Mouse (Mus musculus) midbrain, embryonic 11.5 days (tissue): ENCODE measurements around the gene Cpsf2. TPM values are rescaled to one million over a fixed set of nuclear protein-coding genes. Genes with fewer than 3 reads are reported as not detected.
A peak's percentile ranks its signal among the peaks of the same experiment; 100 is the strongest.

Experiments
- ATAC-seq: fragments of 200-750 bp; cut with Nextera tagmentation; 2 replicates; pipeline ENCODE4 v1.8.0; 2017; ENCODE audit warnings: moderate TSS enrichment, moderate library complexity; ENCODE audit not compliant: low FRiP score
- DNase-seq: peaks from one replicate; pipeline ENCODE4 v3.0.0; 2015; ENCODE audit warnings: low spot score; ENCODE audit errors: missing footprints
- H3K27ac ChIP-seq: fragments of 300-500 bp; sonication (generic); 2 replicates; pipeline ENCODE4 v1.5.1; 2014; ENCODE audit warnings: low read depth, low read length
- H3K27me3 ChIP-seq: fragments of 300-500 bp; sonication (generic); 2 replicates; pipeline ENCODE4 v1.6.1; 2014; ENCODE audit warnings: mild to moderate bottlenecking, low read length, moderate library complexity, mixed read lengths; ENCODE audit not compliant: control insufficient read depth, insufficient read depth
- H3K36me3 ChIP-seq: fragments of 300-500 bp; sonication (generic); 2 replicates; pipeline ENCODE4 v1.6.1; 2014; ENCODE audit warnings: mild to moderate bottlenecking, low read length, moderate library complexity, mixed read lengths; ENCODE audit not compliant: control insufficient read depth, insufficient read depth
- H3K4me1 ChIP-seq: fragments of 300-500 bp; sonication (generic); 2 replicates; pipeline ENCODE4 v1.6.1; 2014; ENCODE audit warnings: low read length; ENCODE audit not compliant: control insufficient read depth, insufficient read depth
- H3K4me2 ChIP-seq: fragments of 300-500 bp; sonication (generic); 2 replicates; pipeline ENCODE4 v1.6.1; 2014; ENCODE audit warnings: mild to moderate bottlenecking, moderate library complexity
- H3K4me3 ChIP-seq: fragments of 300-500 bp; sonication (generic); 2 replicates; pipeline ENCODE4 v1.5.1; 2014; ENCODE audit warnings: low read depth, low read length
- H3K9ac ChIP-seq: fragments of 300-500 bp; sonication (generic); 2 replicates; pipeline ENCODE4 v1.6.1; 2014; ENCODE audit warnings: low read length
- H3K9me3 ChIP-seq: fragments of 300-500 bp; sonication (generic); 2 replicates; pipeline ENCODE4 v1.6.1; 2016; ENCODE audit warnings: low read length; ENCODE audit not compliant: control insufficient read depth
- WGBS: fragments of 180-500 bp; shearing (Covaris S2); extraction: QIAGEN DNeasy Blood & Tissue Kit; methylation state at CpG from one replicate; pipeline ENCODE4 v1.1.7; 2014; 5-methylcytosine and 5-hydroxymethylcytosine counted together
- polyA plus RNA-seq: library from polyadenylated mRNA; unstranded; fragments of >200 nt; fragmentation: Nextera tagmentation; extraction: Ambion mirVana; gene quantifications from 2 replicates; pipeline ENCODE4 v1.2.1, GENCODE M21; 2014

Gene Cpsf2
- polyA plus RNA-seq, 1 experiment from 2014 or later: 45.4 TPM

GRCm38 (mm10) chr12:102029892-102030446, 54.2 kb downstream of the Cpsf2 start:
- DNase-seq: no peak
- Histone ChIP-seq H3K9ac (no peak overlapping the region), H3K27me3 (no peaks in the 10 kb centered on the region), H3K4me3 (no peak overlapping the region), H3K4me2 (no peak overlapping the region), H3K4me1 (no peaks in the 10 kb centered on the region), H3K36me3 (no peaks in the 10 kb centered on the region), H3K9me3 (no peaks in the 10 kb centered on the region), H3K27ac (no peak overlapping the region)
- ATAC-seq: peak; percentile 69; the same call in 1 of the 2 replicates
- WGBS: 39% methylated on average over 4 of the region's 4 CpGs

GRCm38 (mm10) chr12:102034934-102035333, 59.1 kb downstream of the Cpsf2 start:
- no peak for ATAC-seq
- Histone ChIP-seq H3K9ac (no peak overlapping the region), H3K27ac (no peak overlapping the region), H3K4me2 (no peak overlapping the region), H3K36me3 (no peaks in the 10 kb centered on the region), H3K4me3 (no peak overlapping the region), H3K4me1 (no peaks in the 10 kb centered on the region), H3K9me3 (no peaks in the 10 kb centered on the region), H3K27me3 (no peaks in the 10 kb centered on the region)
- 82% methylated on average over 4 of the region's 4 CpGs for WGBS
- DNase-seq: no peak

- Histone ChIP-seq H3K4me1 (no peaks in the 10 kb centered on the region), H3K9me3 (no peaks in the 10 kb centered on the region), H3K36me3 (no peaks in the 10 kb centered on the region), H3K27me3 (no peaks in the 10 kb centered on the region), H3K4me2 (no peak overlapping the region), H3K27ac (no peak overlapping the region), H3K4me3 (no peak overlapping the region), H3K9ac (no peak overlapping the region)
- 87% methylated on average over 2 of the region's 2 CpGs for WGBS
- ATAC-seq (no peak), DNase-seq (no peak)
Observed at GRCm38 (mm10) chr12:102039861-102040260, 64.1 kb downstream of the Cpsf2 start.

- no peak for DNase-seq
- no peaks in the 10 kb centered on the region for H3K9me3 ChIP-seq
- H3K4me2 ChIP-seq: no peak overlapping the region
- no peak overlapping the region for H3K27ac ChIP-seq
- H3K36me3 ChIP-seq: no peaks in the 10 kb centered on the region
- H3K9ac ChIP-seq: no peak overlapping the region
- WGBS: 59% methylated on average over 2 of the region's 2 CpGs
- no peaks in the 10 kb centered on the region for H3K4me1 ChIP-seq
- no peak for ATAC-seq
- H3K4me3 ChIP-seq: no peak overlapping the region
- H3K27me3 ChIP-seq: no peaks in the 10 kb centered on the region
Observed at GRCm38 (mm10) chr12:102041699-102042098, 65.9 kb downstream of the Cpsf2 start.

- H3K4me3 ChIP-seq: no peak overlapping the region
- no peak overlapping the region for H3K27ac ChIP-seq
- H3K36me3 ChIP-seq: no peaks in the 10 kb centered on the region
- H3K27me3 ChIP-seq: no peaks in the 10 kb centered on the region
- WGBS: 72% methylated on average over 7 of the region's 7 CpGs
- no peak overlapping the region for H3K4me2 ChIP-seq
- no peak for DNase-seq
- no peak for ATAC-seq
- no peaks in the 10 kb centered on the region for H3K9me3 ChIP-seq
- no peaks in the 10 kb centered on the region for H3K4me1 ChIP-seq
- H3K9ac ChIP-seq: no peak overlapping the region
Observed at GRCm38 (mm10) chr12:102042247-102042646, 66.5 kb downstream of the Cpsf2 start.

GRCm38 (mm10) chr12:102043840-102044239, 68.1 kb downstream of the Cpsf2 start:
- ATAC-seq (no peak), DNase-seq (no peak)
- no peaks in the 10 kb centered on the region for H3K27me3 ChIP-seq
- no peak overlapping the region for H3K9ac ChIP-seq
- H3K4me2 ChIP-seq: no peak overlapping the region
- H3K4me3 ChIP-seq: no peak overlapping the region
- H3K9me3 ChIP-seq: no peaks in the 10 kb centered on the region
- WGBS: 86% methylated on average over 5 of the region's 5 CpGs
- no peaks in the 10 kb centered on the region for H3K4me1 ChIP-seq
- no peaks in the 10 kb centered on the region for H3K36me3 ChIP-seq
- no peak overlapping the region for H3K27ac ChIP-seq

GRCm38 (mm10) chr12:102054155-102054554, 78.4 kb downstream of the Cpsf2 start:
- no peak for DNase-seq
- Histone ChIP-seq H3K9ac (no peak overlapping the region), H3K4me2 (no peak overlapping the region), H3K4me3 (no peak overlapping the region), H3K27ac (no peak overlapping the region), H3K36me3 (no peaks in the 10 kb centered on the region), H3K4me1 (peaks cover 12% of the 10 kb centered on the region), H3K27me3 (no peaks in the 10 kb centered on the region), H3K9me3 (no peaks in the 10 kb centered on the region)
- WGBS: 87% methylated on average over 4 of the region's 4 CpGs
- ATAC-seq: no peak

- peaks cover 12% of the 10 kb centered on the region for H3K4me1 ChIP-seq
- H3K4me2 ChIP-seq: no peak overlapping the region
- no peak overlapping the region for H3K27ac ChIP-seq
- DNase-seq: no peak
- 93% methylated on average over 10 of the region's 10 CpGs for WGBS
- H3K4me3 ChIP-seq: no peak overlapping the region
- no peaks in the 10 kb centered on the region for H3K36me3 ChIP-seq
- H3K27me3 ChIP-seq: no peaks in the 10 kb centered on the region
- ATAC-seq: no peak
- H3K9me3 ChIP-seq: no peaks in the 10 kb centered on the region
- no peak overlapping the region for H3K9ac ChIP-seq
Observed at GRCm38 (mm10) chr12:102055758-102056157, 80.0 kb downstream of the Cpsf2 start.
